Mouse (Mus musculus) left cerebral cortex, adult 2 months (tissue): ENCODE results near the gene Rsph3b. TPM values are rescaled to one million over a fixed set of nuclear protein-coding genes. Genes with fewer than 3 reads are reported as not detected.
"Not testable (repeated sequence)": the region's sequence is repeated elsewhere in the genome, so short reads cannot be mapped to it uniquely, and the experiment has no call there.

Experiments used
- DNase-seq, 2 experiments: peaks; one replicate each; pipeline ENCODE4 v3.0.0; 2021 to 2022; ENCODE audit warnings: low spot score in 2 of 2, mixed read lengths in 1 of 2; ENCODE audit errors: extremely low spot score in 1 of 2
- H3K27ac ChIP-seq: fragments of 200-600 bp; 2 replicates; pipeline ENCODE4 v1.8.1; 2022
- H3K4me3 ChIP-seq: fragments of 200-600 bp; 2 replicates; pipeline ENCODE4 v1.8.1; 2022
- CTCF ChIP-seq: fragments of 200-600 bp; IDR thresholded peaks from 2 replicates; pipeline ENCODE4 v1.8.1; 2022; ENCODE audit warnings: antibody characterized with exemption, mild to moderate bottlenecking, moderate library complexity
- intact Hi-C: fragments of 180-260 bp; cut with DNase I; formaldehyde crosslinking; loops from one replicate; pipeline ENCODE4 v1.15.1; 2025
- total RNA-seq, 2 experiments: library from RNA; stranded (reverse); gene quantifications; 2 replicates each; pipeline ENCODE4 v1.2.3; 2021

Rsph3b gene
- total RNA-seq, 2 experiments from 2014 or later = 28.1 to 28.5 TPM

DNA sequence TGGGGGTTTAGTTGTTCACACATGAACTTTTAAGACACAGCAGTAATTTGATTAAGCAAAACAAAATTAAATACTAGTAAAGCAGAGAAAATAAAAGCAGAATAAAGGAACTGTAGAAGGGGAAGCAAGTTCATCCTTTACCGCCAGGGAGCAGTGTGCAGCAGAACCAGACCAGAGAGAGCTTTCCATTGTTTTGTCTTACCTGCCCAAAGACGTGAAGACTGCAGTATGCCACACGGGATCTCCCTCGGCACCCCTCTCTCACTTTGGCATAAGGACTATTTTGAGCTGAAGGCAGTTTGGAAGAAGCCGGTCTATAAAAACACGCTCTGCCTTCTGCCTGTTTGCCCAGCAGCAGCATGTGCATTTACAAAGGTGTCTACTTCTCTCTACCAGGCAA lies 16.9 kb upstream of the Rsph3b start:
- H3K4me3 ChIP-seq, intact Hi-C loops, H3K27ac ChIP-seq, DNase-seq: not testable (repeated sequence)
- TF ChIP-seq CTCF = peak; percentile 47

DNA sequence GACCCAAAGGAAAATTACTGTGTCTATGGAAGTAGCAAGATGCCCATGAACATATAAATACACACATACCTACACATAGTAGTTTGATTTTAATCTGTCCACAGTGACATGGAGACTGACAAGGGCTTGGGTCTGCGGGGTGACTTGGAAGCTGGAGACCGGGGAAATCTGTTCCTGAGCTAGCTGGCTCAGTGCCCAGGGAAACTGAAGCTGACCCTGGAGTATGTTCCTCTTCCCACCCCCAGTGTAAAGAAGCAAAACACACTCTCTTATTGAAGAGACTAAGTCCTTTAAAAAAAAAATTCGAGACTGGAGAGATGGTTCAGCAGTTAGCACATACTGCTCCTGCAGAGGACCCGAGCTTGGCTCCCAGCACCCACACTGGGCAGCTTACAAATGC lies 14.5 kb upstream of the Rsph3b start:
- H3K27ac ChIP-seq, H3K4me3 ChIP-seq, DNase-seq, intact Hi-C loops: not testable (repeated sequence)

GRCm38 (mm10) chr17:6962339-6962738 lies 13.9 kb upstream of the Rsph3b start:
- intact Hi-C loops, H3K4me3 ChIP-seq, DNase-seq, H3K27ac ChIP-seq: not testable (repeated sequence)

DNA sequence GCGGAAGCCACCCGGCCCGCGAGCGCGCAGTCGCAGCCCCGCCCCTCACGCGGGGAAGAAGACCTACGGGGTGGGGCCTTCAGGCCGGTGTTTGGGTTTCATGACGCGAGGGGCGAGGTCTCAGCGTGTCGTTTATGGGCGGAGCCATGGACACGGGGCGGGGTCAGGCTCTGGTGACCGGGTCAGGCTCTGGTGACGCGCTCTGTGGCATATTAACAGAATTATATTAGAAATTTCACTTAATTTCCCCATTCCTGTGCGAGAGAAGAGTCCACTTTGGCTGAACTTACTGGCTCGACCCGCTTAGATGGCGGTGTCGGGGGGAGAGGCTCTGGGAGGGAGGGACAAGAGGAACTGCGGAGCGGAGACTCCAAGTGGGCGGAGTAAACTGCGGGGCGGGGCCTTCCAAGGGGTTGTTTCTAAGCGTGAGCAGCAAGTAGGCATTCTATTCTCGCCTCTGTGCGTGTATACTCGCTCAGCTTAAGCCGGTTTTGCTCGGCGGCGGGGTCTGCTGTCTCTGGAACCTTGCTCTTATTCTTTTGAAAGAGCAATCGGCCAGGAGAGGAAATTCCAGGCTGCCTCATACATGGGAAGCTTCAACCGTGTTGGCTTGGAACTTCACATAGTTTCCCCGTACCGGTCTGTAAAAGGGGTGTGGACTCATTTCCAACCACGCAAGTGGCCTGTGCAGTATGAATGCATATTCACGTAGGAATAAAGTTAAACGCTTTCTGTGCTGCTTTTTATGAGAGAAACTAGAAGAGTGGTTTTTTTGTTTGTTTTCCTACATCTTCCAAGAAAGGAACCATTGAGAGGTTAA lies 12.9 kb upstream of the Rsph3b start:
- H3K27ac ChIP-seq, intact Hi-C loops: not testable (repeated sequence)
- H3K4me3 ChIP-seq = peak overlapping the region; percentile 32; the same call in 1 of the 2 replicates
- peak in 1 of 2 experiments; percentile 28 for DNase-seq

DNA sequence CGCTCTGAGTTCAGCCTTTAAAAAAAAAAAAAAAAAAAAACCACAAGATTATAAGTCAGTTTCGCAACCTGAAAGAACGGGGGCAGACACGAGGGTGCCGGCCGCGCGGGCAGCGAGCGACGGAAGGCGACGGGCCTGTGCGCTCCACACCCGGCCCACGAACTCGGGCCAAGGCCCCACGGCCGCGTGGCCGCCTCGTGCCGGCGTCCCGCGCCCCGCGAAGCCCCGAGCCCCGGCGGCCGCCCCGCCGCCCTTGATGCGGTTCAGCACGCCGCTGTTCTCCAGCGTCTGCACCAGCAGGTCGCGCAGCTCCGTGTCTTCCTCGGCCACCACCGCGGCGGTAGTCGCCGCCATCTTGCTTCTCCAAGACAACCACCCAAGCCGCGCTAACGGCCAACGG lies 12.3 kb upstream of the Rsph3b start, which contains the start of gene Tagap1:
Gene Tagap1 (minus strand): TSS at position 381 of the 400 bp plus-strand sequence.
- H3K4me3 ChIP-seq = peak within 1 kb of the TSS; percentile 45
- H3K27ac ChIP-seq, intact Hi-C loops: not testable (repeated sequence)
- DNase-seq = peak; percentile 40 to 45

DNA sequence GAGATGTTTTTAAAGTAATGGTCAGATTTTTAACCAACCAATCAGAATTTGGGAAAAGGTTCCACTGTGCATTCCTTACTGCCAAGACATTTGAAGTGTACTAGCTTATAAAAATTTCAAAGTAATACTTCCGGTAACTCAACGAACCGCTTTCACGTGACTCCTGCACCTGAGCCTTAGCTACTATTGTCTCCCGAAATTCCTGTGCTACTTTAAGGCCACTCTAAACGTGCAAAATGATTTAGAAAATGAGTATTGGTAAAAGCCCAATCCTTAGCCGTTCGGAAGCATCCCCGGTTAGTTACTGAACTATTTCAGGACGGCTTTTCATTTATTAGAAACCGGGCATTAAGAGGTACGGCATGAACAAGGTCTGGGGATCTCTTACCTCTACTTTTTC lies 11.9 kb upstream of the Rsph3b start:
- DNase-seq, H3K27ac ChIP-seq, intact Hi-C loops: not testable (repeated sequence)
- peak overlapping the region; percentile 45 for H3K4me3 ChIP-seq

DNA sequence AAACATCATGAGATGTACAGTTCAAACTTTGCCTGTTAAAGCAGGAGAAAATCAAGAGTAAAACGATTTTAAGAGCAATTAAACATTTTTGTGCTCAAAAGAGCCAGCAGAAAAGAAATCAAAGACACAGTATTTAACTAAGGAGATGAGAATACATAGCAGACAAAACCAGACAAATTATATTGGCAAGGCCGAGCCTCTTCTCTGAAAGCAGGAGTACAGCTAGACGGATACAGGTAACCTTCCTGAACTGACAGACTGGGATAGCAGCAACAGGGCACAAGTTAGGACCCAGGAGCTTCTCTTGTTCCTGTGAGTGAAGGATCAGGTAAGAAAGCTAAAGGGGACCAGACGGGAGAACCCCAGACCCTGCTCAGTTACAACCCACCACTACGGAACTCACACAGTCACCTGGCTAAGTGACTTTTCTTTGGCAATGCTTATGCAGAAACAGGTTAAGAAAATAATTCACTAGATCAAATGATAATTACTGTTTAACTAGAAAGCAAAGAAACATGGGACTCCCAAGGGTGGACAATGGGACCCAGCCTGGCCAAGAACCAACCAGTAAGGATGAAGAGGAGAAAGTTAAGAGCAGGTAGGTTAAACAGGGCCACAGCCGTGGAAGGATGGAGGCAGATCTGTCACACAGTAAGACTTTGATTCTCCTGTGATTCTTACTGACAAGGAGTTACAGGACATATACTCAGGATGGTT lies 11.2 kb upstream of the Rsph3b start:
- H3K4me3 ChIP-seq, intact Hi-C loops, DNase-seq, H3K27ac ChIP-seq: not testable (repeated sequence)

- H3K4me3 ChIP-seq, intact Hi-C loops, DNase-seq, H3K27ac ChIP-seq: not testable (repeated sequence)
Measured at GRCm38 (mm10) chr17:6958881-6959280, 10.4 kb upstream of the Rsph3b start.

- peak overlapping the region; percentile 74 for H3K4me3 ChIP-seq
- not testable (repeated sequence) for DNase-seq
- intact Hi-C loops = loop anchor here (10.0 kb wide), 1 partner anchor 996 kb away; the partner anchor contains the start of gene Rsph3a
- H3K27ac ChIP-seq = peak overlapping the region; percentile 81; the same call in 1 of the 2 replicates
Measured at GRCm38 (mm10) chr17:6948769-6949228, 317 bp upstream of the Rsph3b start.

DNA sequence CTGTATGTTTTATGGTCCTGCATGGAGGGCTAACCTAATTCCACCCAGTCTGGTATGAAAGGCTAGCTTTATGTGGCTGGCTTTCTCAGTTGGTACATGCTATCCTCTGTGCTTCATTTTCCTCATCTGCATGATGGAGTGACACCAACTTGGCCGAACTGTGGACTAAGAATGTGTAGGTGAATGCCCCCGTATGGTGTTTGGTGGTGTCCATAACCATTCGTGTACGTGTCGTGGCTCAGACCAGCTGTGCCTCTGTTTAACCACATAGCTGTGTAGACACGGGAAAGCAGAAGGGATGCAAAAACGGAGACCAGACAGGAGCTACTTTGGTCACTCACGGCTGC lies 872 bp downstream of the Rsph3b start:
- not testable (repeated sequence) for DNase-seq, H3K27ac ChIP-seq
- intact Hi-C loops = loop anchor here (10.0 kb wide), 1 partner anchor 997 kb away; the partner anchor contains the start of gene Rsph3a

GRCm38 (mm10) chr17:6942560-6942959 lies 5.9 kb downstream of the Rsph3b start:
- not testable (repeated sequence) for H3K27ac ChIP-seq, H3K4me3 ChIP-seq, DNase-seq
- intact Hi-C loops = loop anchor here (10.0 kb wide), 1 partner anchor 1002 kb away; the partner anchor contains the start of gene Rsph3a

More for the DNA sequence above, 872 bp downstream of the Rsph3b start:
- peak overlapping the region; percentile 74 for H3K4me3 ChIP-seq

DNA sequence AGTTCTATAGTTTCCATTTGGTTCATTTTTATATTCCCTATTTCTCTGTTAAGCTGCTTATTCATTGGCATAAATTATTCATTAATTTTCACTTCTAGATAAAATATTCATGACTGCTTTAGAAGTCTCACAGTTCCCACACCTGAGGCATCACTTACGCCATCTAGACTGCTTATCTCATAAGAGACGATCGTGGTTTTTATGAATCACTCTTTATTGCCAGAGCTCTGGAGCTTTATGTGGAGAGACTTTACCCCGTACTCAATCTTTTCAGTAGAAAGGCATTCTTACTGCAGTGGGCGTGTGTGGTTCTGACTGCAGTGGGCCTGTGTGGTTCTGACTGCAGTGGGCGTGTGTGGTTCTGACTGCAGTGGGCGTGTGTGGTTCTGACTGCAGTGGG lies 16.9 kb downstream of the Rsph3b start:
- H3K4me3 ChIP-seq, intact Hi-C loops, DNase-seq, H3K27ac ChIP-seq: not testable (repeated sequence)

DNA sequence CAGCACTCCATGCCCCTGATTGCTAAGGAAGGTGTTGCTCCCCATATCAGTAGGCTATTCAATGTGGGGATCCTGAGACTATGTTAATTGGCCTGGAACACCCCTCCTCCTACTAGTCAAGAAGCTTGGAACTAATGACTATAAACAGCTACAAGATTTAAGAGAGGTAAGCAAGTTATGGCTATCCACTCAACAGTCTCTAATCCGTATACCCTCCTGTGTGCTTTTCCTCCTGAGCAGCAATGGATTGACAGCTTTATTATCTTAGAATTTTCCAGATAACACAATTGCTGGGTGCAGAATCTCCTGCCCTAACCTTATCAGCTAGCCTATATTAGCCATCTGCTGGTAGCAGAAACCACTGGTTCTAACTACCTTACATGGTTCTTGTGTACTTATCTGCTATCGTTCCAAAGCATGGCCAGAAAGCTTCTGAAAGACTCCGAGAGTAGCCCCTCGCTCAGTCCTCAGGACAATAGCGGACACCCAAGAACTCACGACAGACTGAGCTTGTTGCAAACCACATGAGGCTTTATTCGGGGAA lies 28.1 kb downstream of the Rsph3b start:
- H3K4me3 ChIP-seq, H3K27ac ChIP-seq, DNase-seq, intact Hi-C loops: not testable (repeated sequence)

DNA sequence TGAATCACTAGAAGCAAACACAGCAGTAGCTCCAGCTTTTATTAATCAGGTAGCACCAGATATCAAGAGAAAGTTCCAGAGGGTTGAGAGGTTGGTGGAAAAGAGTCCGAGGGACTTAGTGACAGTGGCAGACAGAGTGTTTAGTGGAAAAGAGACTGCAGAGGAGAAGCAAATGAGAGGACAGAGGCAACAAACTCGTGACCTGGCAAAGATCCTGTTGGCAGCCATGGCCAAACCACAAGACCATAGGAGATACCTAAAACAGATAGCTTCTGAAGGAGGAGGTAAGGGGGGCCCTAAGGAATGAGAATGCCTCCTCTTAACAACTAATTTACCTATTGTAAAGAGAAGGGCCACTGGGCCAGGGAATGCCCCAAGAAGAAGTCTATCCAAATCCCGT lies 29.1 kb downstream of the Rsph3b start:
- intact Hi-C loops, DNase-seq, H3K4me3 ChIP-seq, H3K27ac ChIP-seq: not testable (repeated sequence)

- H3K27ac ChIP-seq, DNase-seq, intact Hi-C loops, H3K4me3 ChIP-seq: not testable (repeated sequence)
Measured at GRCm38 (mm10) chr17:6915282-6915681, 33.2 kb downstream of the Rsph3b start.

DNA sequence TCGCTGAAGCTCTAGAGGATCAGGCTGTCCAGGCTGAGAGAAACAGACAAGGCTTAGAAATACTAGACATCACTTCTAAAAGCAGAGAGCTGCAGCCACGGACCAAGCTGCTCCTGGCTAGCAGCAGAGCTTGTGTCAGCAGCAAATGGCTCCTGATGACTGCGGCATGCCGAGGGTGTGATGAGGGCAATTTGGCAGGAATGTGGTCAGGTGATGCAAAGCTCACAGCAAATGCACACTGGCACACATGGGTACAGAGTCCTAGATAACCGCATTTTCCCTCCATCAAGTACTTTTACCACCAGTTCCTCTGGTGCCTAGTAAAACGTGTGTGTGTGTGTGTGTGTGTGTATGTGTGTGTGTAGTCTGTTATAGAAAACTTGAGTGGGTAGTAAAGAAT lies 34.4 kb downstream of the Rsph3b start:
- intact Hi-C loops, H3K4me3 ChIP-seq, DNase-seq, H3K27ac ChIP-seq: not testable (repeated sequence)
